Mouse (Mus musculus) CH12.LX (cell line): Measurements from ENCODE around the gene Dglucy. TPM values are rescaled to one million over a fixed set of nuclear protein-coding genes. Genes with fewer than 3 reads are reported as not detected.

Experiments
- DNase-seq: peaks from one replicate; pipeline ENCODE4 v3.0.0-alpha.2; 2013; ENCODE audit errors: extremely low read depth
- H3K27ac ChIP-seq: 2 replicates; pipeline ENCODE4 v1.5.1; 2012; ENCODE audit warnings: low read depth, mild to moderate bottlenecking, control low read depth, moderate library complexity; ENCODE audit not compliant: insufficient read depth
- H3K27me3 ChIP-seq: replicated peaks from 2 replicates; pipeline ENCODE3; 2012; ENCODE audit warnings: inconsistent platforms
- H3K36me3 ChIP-seq, 2 experiments: replicated peaks in 1 of 2; 2 replicates each; pipeline versions ENCODE3 to v1.6.1; 2012; ENCODE audit warnings: inconsistent platforms in 1 of 2, low read length in 1 of 2, mild to moderate bottlenecking in 1 of 2, mixed read lengths in 1 of 2, moderate library complexity in 1 of 2; ENCODE audit not compliant: control insufficient read depth in 1 of 2, insufficient read depth in 1 of 2
- H3K4me1 ChIP-seq, 2 experiments: 2 replicates each; pipeline ENCODE4 v1.6.1; 2012; ENCODE audit warnings: inconsistent platforms in 1 of 2, moderate library complexity in 1 of 2; ENCODE audit not compliant: insufficient read depth in 2 of 2, control insufficient read depth in 1 of 2
- H3K4me2 ChIP-seq: 2 replicates; pipeline ENCODE4 v1.6.1; 2012; ENCODE audit warnings: low read depth, mild to moderate bottlenecking, control low read depth; ENCODE audit not compliant: poor library complexity, insufficient read depth, severe bottlenecking
- H3K4me3 ChIP-seq, 3 experiments: fragments of 150-350 bp in 1 of 3; sonication (generic) in 1 of 3; replicated peaks in 1 of 3; 2 replicates each; pipeline versions ENCODE3 to v1.5.1; 2011 to 2012; ENCODE audit warnings: low read depth in 2 of 3, low read length in 2 of 3, mild to moderate bottlenecking in 2 of 3, moderate library complexity in 2 of 3, control low read depth in 1 of 3, improper control_type of control experiment in 1 of 3, inconsistent platforms in 1 of 3, mixed read lengths in 1 of 3; ENCODE audit not compliant: poor library complexity in 1 of 3
- H3K79me2 ChIP-seq: replicated peaks from 2 replicates; pipeline ENCODE4 v1.6.1; 2012; ENCODE audit warnings: mild to moderate bottlenecking, moderate library complexity; ENCODE audit not compliant: control insufficient read depth, poor library complexity, insufficient read depth, severe bottlenecking; ENCODE audit errors: extremely low read depth
- H3K9ac ChIP-seq: 2 replicates; pipeline ENCODE4 v1.6.1; 2012; ENCODE audit warnings: low read depth, mild to moderate bottlenecking, control low read depth, moderate library complexity; ENCODE audit not compliant: insufficient read depth
- H3K9me3 ChIP-seq: replicated peaks from 2 replicates; pipeline ENCODE3; 2012; ENCODE audit warnings: low read length, inconsistent platforms, mixed read lengths
- CHD2 ChIP-seq: IDR thresholded peaks from 2 replicates; pipeline ENCODE4 v1.6.1; 2011; ENCODE audit warnings: low read length, improper control_type of control experiment
- E2F4 ChIP-seq: IDR thresholded peaks from 2 replicates; pipeline ENCODE4 v1.6.1; 2011; ENCODE audit warnings: low read depth, low read length, improper control_type of control experiment; ENCODE audit not compliant: insufficient replicate concordance
- EP300 ChIP-seq: IDR thresholded peaks from 2 replicates; pipeline ENCODE4 v1.6.1; 2011; ENCODE audit warnings: low read length, improper control_type of control experiment
- ETS1 ChIP-seq: conservative IDR thresholded peaks from 2 replicates; pipeline ENCODE4 v1.6.1; 2012; ENCODE audit warnings: low read depth, mild to moderate bottlenecking, inconsistent platforms, low read length, improper control_type of control experiment, moderate library complexity
- MAZ ChIP-seq: IDR thresholded peaks from 2 replicates; pipeline ENCODE4 v1.6.1; 2012; ENCODE audit warnings: low read depth, mild to moderate bottlenecking, inconsistent platforms, low read length, improper control_type of control experiment, moderate library complexity
- MEF2A ChIP-seq: IDR thresholded peaks from 2 replicates; pipeline ENCODE4 v1.6.1; 2014; ENCODE audit warnings: low read depth, mild to moderate bottlenecking, inconsistent platforms, low read length, improper control_type of control experiment, borderline replicate concordance
- NELFE ChIP-seq: IDR thresholded peaks from 2 replicates; pipeline ENCODE4 v1.6.1; 2011; ENCODE audit warnings: low read depth, low read length, improper control_type of control experiment
- NRF1 ChIP-seq: IDR thresholded peaks from 2 replicates; pipeline ENCODE4 v1.6.1; 2014; ENCODE audit warnings: low read depth, mild to moderate bottlenecking, inconsistent platforms, low read length, improper control_type of control experiment, moderate library complexity
- PAX5 ChIP-seq: IDR thresholded peaks from 2 replicates; pipeline ENCODE4 v1.6.1; 2012; ENCODE audit warnings: low read length, inconsistent platforms, mixed read lengths
- SIN3A ChIP-seq: IDR thresholded peaks from 2 replicates; pipeline ENCODE4 v1.6.1; 2012; ENCODE audit warnings: low read length, improper control_type of control experiment, inconsistent platforms
- SMC3 ChIP-seq: IDR thresholded peaks from 2 replicates; pipeline ENCODE4 v1.6.1; 2011; ENCODE audit warnings: low read depth, low read length, improper control_type of control experiment
- TCF12 ChIP-seq: IDR thresholded peaks from 2 replicates; pipeline ENCODE4 v1.6.1; 2014; ENCODE audit warnings: low read depth, mild to moderate bottlenecking, inconsistent platforms, low read length, improper control_type of control experiment
- USF1 ChIP-seq: IDR thresholded peaks from 2 replicates; pipeline ENCODE4 v1.6.1; 2014; ENCODE audit warnings: low read depth, mild to moderate bottlenecking, inconsistent platforms, low read length, improper control_type of control experiment
- ZKSCAN1 ChIP-seq: IDR thresholded peaks from 2 replicates; pipeline ENCODE4 v1.6.1; 2012; ENCODE audit warnings: low read depth, inconsistent platforms, low read length, improper control_type of control experiment, borderline replicate concordance
- dilution Hi-C: fragments of 300-500 bp; cut with MboI; formaldehyde crosslinking; loops from 2 replicates; pipeline ENCODE4 v1.14.3; 2020; ENCODE audit warnings: low sequenced_read_pairs; ENCODE audit not compliant: extremely low pct_unique_long_range_greater_than_20kb, extremely low pct_ligation_motif_present
- in situ Hi-C: fragments of 300-500 bp; cut with MboI; formaldehyde crosslinking; loops from 3 replicates; pipeline ENCODE4 v1.14.3; 2019; ENCODE audit warnings: low sequenced_read_pairs, low pct_ligation_motif_present, low pct_unique_long_range_greater_than_20kb, mixed read lengths
- polyA plus RNA-seq: library from polyadenylated mRNA; unstranded; fragments of >175 nt; gene quantifications from 2 replicates; pipeline ENCODE4 v1.2.1, GENCODE M21; 2012; ENCODE audit warnings: low read depth; ENCODE audit not compliant: insufficient read length
- total RNA-seq, 2 experiments: library from RNA; depleted of rRNA; stranded (reverse); fragments of 300-350 nt in 1 of 2; fragments of >200 nt in 1 of 2; gene quantifications; 2 replicates each; pipeline ENCODE4 v1.2.3; 2012 to 2014

Gene Dglucy
- total and polyA plus RNA-seq, 3 experiments = 5.5 to 20.6 (median 10.1) TPM

GRCm38 (mm10) chr12:100775291-100775690 lies 3.6 kb upstream of the Dglucy start:
- dilution Hi-C loops = no loop called here
- Histone ChIP-seq H3K4me3 (no peak overlapping the region), H3K4me1 (peaks cover 15 to 54% of the 10 kb centered on the region in 2 experiments), H3K4me2 (no peak overlapping the region), H3K27me3 (no peaks in the 10 kb centered on the region), H3K79me2 (no peaks in the 10 kb centered on the region), H3K36me3 (no peaks in the 10 kb centered on the region)
- TF ChIP-seq SIN3A (no peak), USF1 (no peak), PAX5 (no peak), NRF1 (no peak), MEF2A (no peak), MAZ (no peak), SMC3 (no peak)
- TF ChIP-seq, all 38 proteins: peak for 0
- Histone ChIP-seq H3K9me3 (no peaks in the 10 kb centered on the region), H3K9ac (no peak overlapping the region), H3K27ac (no peak overlapping the region)
- no peak for DNase-seq
- in situ Hi-C loops = no loop called here

- Histone ChIP-seq H3K27me3 (no peaks in the 10 kb centered on the region), H3K36me3 (no peaks in the 10 kb centered on the region)
- in situ Hi-C loops = no loop called here
- TF ChIP-seq ETS1 (no peak), EP300 (peak; percentile 15; the same call in 1 of the 2 replicates)
- TF ChIP-seq, all 38 proteins: peak for 1
- H3K4me2 ChIP-seq = no peak overlapping the region
- peaks cover 15 to 55% of the 10 kb centered on the region in 2 experiments for H3K4me1 ChIP-seq
- no peaks in the 10 kb centered on the region for H3K79me2 ChIP-seq
- dilution Hi-C loops = no loop called here
- H3K9ac ChIP-seq = no peak overlapping the region
- H3K9me3 ChIP-seq = no peaks in the 10 kb centered on the region
- H3K4me3 ChIP-seq = no peak overlapping the region
- DNase-seq = no peak
- no peak overlapping the region for H3K27ac ChIP-seq
These were observed 2.8 kb upstream of the Dglucy start for GRCm38 (mm10) chr12:100775911-100776581.

GRCm38 (mm10) chr12:100776991-100777390 lies 1.9 kb upstream of the Dglucy start:
- in situ Hi-C loops (no loop called here), dilution Hi-C loops (no loop called here)
- H3K79me2 ChIP-seq = no peaks in the 10 kb centered on the region
- no peak for TF ChIP-seq TCF12
- TF ChIP-seq ETS1 = no peak
- TF ChIP-seq CHD2 = no peak
- TF ChIP-seq E2F4 = no peak
- TF ChIP-seq ZKSCAN1 = no peak
- TF ChIP-seq SIN3A = no peak
- no peak for TF ChIP-seq NELFE
- H3K9me3 ChIP-seq = no peaks in the 10 kb centered on the region
- H3K4me3 ChIP-seq = no peak overlapping the region
- no peak overlapping the region for H3K27ac ChIP-seq
- no peak overlapping the region for H3K9ac ChIP-seq
- H3K4me1 ChIP-seq = peaks cover 12 to 50% of the 10 kb centered on the region in 2 experiments
- H3K27me3 ChIP-seq = no peaks in the 10 kb centered on the region
- no peak for DNase-seq
- peaks cover 0 to 1% of the 10 kb centered on the region in 2 experiments for H3K36me3 ChIP-seq
- H3K4me2 ChIP-seq = no peak overlapping the region
